Mouse (Mus musculus): ENCODE results near the gene Slc37a3. TPM values are rescaled to one million over a fixed set of nuclear protein-coding genes. Genes with fewer than 3 reads are reported as not detected.

Gene Slc37a3
- 42.9 to 48.2 TPM (median 46.2 TPM) in 4 replicates for total RNA-seq (2023)

DNA sequence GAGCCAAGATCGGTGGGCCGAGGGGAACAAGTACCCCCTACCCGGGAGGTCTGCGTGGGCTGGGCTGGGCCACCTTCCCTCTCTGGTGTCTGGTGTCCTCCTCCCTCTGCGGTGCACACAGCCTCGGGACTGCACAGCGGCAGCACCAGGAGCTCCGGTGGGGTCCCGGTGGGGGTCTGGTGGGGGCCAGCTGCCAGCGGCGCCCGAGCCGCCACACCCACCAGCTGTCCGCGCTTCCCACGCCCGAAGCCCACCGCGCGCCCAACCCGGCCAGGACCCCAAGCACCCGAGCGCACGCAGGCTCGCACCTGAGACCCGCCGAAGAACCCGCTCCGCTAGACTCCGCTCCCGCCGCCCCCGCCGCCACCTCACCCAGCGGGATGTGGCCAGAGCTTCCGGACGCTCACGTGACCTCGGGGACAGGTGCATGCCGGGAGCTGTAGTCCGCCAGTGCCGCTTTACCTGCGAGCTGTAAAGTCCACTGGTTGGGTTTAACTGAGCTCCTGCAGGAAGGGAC lies at the start of gene Slc37a3:
TSS of gene Slc37a3 (minus strand) at position 365 of the 517 bp plus-strand sequence.

DNA sequence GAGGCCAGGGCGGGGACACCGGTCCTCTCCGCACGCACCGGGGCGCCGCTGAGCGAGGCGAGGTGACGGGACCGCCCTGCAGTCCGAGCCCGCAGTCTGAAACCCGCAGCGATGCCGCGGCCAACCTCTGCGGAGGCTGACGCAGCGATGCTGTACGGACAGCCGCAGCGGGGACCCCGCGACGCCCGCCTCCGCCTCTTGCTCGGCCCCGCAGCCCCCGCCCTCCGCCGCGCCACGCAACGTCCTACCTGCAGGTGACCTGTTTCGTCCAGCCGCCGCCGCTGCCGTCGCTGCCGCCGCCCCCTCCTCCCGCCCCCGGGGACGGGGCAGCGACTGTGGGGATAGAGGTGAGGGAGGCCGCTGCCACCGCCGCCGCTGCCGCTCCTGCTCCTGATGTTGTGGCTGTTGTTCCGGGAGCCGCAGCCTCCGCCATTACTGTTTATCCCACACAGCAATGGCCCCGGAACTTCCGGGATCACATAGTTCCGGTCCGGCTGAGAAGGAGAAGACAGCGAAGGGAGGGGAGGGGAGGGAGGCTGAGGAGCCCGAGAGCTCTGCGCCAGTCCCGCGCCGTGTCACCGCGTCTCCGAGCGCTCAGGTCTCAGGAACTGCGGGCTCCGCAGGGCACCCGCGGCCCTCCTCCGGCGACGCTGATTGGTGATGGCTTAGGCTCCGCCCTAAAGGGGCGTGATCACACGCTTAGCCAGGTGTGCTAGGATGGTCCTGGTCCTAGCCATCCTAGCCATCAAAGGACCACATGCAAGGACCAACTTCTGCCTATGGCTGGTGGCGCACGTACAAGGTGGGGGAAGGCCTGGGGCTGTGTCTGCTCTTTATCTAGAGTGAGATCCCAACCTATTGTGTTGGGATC lies 42.6 kb upstream of the Slc37a3 start, which contains the start of gene Mkrn1:
TSS of gene Mkrn1 (minus strand) at position 612 of the 871 bp plus-strand sequence.

DNA sequence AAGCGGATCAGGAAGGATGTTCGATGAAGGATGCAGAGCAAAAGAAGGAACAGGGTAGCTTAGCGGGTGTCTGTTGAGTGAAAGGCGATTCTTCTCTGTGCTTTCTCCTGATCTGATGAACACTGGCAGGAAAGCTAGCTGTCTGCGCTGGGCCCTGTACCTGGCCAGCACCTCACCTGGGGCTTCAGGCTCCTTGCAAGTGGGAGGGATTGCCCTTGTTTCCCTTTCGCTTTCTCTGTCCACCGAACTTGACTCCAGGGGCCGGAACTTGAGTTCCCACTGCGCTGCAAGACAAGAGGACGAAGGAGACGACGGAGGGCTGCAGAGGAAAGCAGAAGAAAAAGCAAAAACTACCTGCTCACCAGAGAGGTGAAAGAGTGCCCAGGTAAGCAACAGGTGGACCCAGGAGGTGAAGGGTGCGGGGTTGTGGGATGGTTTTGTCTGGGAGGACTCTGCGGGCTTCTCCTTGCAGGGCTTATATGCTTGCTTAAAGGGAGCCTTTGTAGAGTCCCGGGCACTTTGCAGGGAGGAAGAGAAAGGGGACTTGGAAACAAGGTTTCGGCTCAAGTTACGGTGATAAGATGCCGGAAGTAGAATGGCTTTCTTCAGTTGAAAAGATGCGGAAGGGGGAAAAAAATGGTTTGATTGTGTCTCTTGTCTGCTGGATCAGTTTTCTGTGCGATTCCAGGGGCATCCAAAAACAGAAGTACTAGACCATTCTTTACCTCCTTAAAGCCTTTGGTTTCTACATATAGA lies 3.8 kb upstream of the Slc37a3 start, which contains the start of gene Rab19:
TSS of gene Rab19 (plus strand) at position 51 of the 756 bp plus-strand sequence.

Other genes with a start within 250 kb of the Slc37a3 start
- 89.6 to 96.3 TPM (median 90.4 TPM) in 4 replicates for gene Kdm7a, start 170.9 kb downstream of the Slc37a3 start, total RNA-seq (2023)
- gene Rab19, start 3.5 kb upstream of the Slc37a3 start, total RNA-seq (2023) = 5.6 to 9.9 TPM (median 8.4 TPM) in 4 replicates
- gene Mkrn1, start 42.8 kb upstream of the Slc37a3 start, total RNA-seq (2023) = 75.1 to 82.0 TPM (median 77.9 TPM) in 4 replicates
- 0.43 to 0.66 TPM in 2 of 4 replicates, not detected in the others for gene Dennd2a, start 180.2 kb upstream of the Slc37a3 start, total RNA-seq (2023)
- gene Adck2, start 196.2 kb upstream of the Slc37a3 start, total RNA-seq (2023) = 32.4 to 42.7 TPM (median 35.8 TPM) in 4 replicates
- 1.9 TPM in 1 of 4 replicates, not detected in the others for gene Gm42420, start 208.1 kb upstream of the Slc37a3 start, total RNA-seq (2023)
- gene Ndufb2, start 214.9 kb upstream of the Slc37a3 start, total RNA-seq (2023) = 41.0 to 49.5 TPM (median 47.9 TPM) in 4 replicates

Measured in B cell, adult 62 days (primary cell).